Mouse (Mus musculus) effector memory CD4-positive, alpha-beta T cell, adult 5 months (primary cell): ENCODE data around the gene Gga3. TPM values are rescaled to one million over a fixed set of nuclear protein-coding genes. Genes with fewer than 3 reads are reported as not detected.

ENCODE experiments used
- polyA plus RNA-seq: library from polyadenylated mRNA; unstranded; fragments of 100-300 nt; shearing (Covaris generic); gene quantifications from one replicate; pipeline ENCODE4 v1.2.1, GENCODE M21; 2017

Gene Gga3
- polyA plus RNA-seq, result 42.1 TPM

GRCm38 (mm10) chr11:115603476-115604303 is at the start of gene Gga3, which contains the start of gene Mrps7:
Gene Gga3 (minus strand): TSS chr11:115604051.
Gene Mrps7 (plus strand): TSS chr11:115603925.

GRCm38 (mm10) chr11:115627705-115628464 is 24.0 kb upstream of the Gga3 start, which contains the start of gene Slc25a19:
Gene Slc25a19 (minus strand): TSS chr11:115628295.

GRCm38 (mm10) chr11:115612410-115613137 is 8.7 kb upstream of the Gga3 start, which contains the start of gene Mif4gd:
Gene Mif4gd (minus strand): TSS chr11:115612969.

DNA sequence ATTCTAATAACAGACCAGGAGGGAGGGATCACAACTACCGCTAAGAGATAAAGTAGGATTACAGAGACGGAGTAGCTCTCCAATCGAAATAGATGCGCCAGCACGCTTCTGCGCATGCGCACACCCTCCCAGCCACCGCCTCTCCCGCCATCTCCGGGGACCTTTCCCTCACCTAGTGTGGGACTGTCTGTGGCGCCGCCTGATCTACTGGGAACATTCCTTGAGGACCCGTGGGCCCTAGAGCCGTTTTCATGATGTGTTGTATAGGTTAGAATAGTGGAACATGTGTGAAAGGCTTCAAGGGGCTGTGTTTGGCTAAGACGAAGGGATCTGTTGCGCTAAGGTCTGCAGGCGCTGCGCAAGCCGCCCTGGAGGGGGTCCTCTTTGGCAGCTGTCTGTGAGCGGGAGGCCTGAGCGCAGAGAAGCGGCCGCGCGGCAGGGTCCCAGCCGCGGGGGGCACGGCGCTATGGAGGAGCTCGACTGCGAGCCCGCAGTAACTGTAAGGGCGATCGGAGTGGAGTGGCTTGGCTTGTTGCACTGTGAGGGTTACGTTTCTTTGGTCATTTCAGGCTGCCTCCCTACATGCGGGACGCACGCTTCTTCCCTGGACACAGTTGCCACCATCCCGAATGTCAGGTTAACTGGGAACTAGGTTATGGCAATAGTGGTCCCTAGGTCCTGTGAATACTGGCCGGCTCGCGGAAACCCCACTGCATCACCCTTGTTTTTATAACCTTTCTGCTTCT is 39.6 kb downstream of the Gga3 start, which contains the start of gene Nup85:
Gene Nup85, plus strand, starts transcription at position 371 of the 746 bp plus-strand sequence.

DNA sequence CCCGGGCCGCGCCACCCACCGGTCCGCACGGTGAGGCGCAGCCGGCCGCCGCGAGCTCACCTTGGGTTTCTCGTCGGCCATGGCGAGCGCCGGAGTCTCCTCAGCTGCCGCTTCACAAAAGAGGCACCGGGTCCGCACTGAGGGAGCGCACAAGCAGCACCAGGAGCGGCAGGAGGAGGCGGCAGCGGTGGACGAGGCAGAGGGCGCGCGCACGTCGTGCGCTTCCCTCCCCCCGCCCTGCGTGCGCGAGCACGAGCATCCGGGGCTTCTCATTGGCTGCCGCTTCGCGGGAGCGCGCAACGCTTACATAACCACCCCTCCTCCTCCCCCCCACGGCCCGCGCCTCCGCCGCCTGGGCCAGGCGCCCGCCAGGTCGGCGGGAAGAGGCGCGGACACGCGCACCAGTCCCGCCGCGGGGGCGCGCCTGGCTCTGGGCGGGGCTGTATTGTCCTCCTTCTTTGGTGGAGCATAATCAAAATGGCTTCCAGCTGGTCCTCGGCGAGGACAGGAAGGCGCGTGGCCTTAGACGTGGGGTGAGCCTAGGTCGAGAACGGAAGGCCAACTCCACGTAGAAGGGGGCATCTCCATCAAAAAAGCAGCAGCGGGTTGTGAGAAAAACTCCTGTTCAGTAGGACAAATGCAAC is 67.7 kb downstream of the Gga3 start, which contains the start of gene Sumo2:
Gene Sumo2, minus strand, starts transcription at position 239 of the 644 bp plus-strand sequence.

Other genes with a start within 250 kb of the Gga3 start
- gene Hid1, start 236.3 kb downstream of the Gga3 start, polyA plus RNA-seq, result 30.6 TPM
- 0.14 TPM for gene Cdr2l, start 222.1 kb downstream of the Gga3 start, polyA plus RNA-seq
- gene Mrpl58, start 200.3 kb downstream of the Gga3 start, polyA plus RNA-seq, result 83.7 TPM
- gene Atp5h, start 184.1 kb downstream of the Gga3 start, polyA plus RNA-seq, result 522 TPM
- gene Kctd2, start 183.9 kb downstream of the Gga3 start, polyA plus RNA-seq, result 82.3 TPM
- gene Trim80, start 163.5 kb downstream of the Gga3 start, polyA plus RNA-seq, result not detected
- gene Slc16a5, start 141.6 kb downstream of the Gga3 start, polyA plus RNA-seq, result 3.4 TPM
- 49.9 TPM for gene Armc7, start 128.4 kb downstream of the Gga3 start, polyA plus RNA-seq
- 176 TPM for gene Nt5c, start 112.2 kb downstream of the Gga3 start, polyA plus RNA-seq
- 321 TPM for gene Jpt1, start 89.7 kb downstream of the Gga3 start, polyA plus RNA-seq
- gene Sumo2, start 67.8 kb downstream of the Gga3 start, polyA plus RNA-seq, result 633 TPM
- gene Nup85, start 39.6 kb downstream of the Gga3 start, polyA plus RNA-seq, result 60.7 TPM
- gene Mrps7, start 126 bp downstream of the Gga3 start, polyA plus RNA-seq, result 73.7 TPM
- 381 TPM for gene Mif4gd, start 8.9 kb upstream of the Gga3 start, polyA plus RNA-seq
- gene Slc25a19, start 24.2 kb upstream of the Gga3 start, polyA plus RNA-seq, result 80.4 TPM
- 232 TPM for gene Grb2, start 104.5 kb upstream of the Gga3 start, polyA plus RNA-seq
- gene Tmem94, start 161.4 kb upstream of the Gga3 start, polyA plus RNA-seq, result 26.1 TPM
- 1.9 TPM for gene Caskin2, start 209.6 kb upstream of the Gga3 start, polyA plus RNA-seq
- 23.9 TPM for gene Tsen54, start 210.7 kb upstream of the Gga3 start, polyA plus RNA-seq
- gene Llgl2, start 220.0 kb upstream of the Gga3 start, polyA plus RNA-seq, result 29.2 TPM